Mouse (Mus musculus) spleen, postnatal 4 days (tissue): Measurements from ENCODE around the gene Twf1.

Experiments used
- DNase-seq, 2 experiments: peaks; one replicate each; pipeline ENCODE4 v3.0.0; 2022; ENCODE audit warnings: low spot score in 2 of 2

The Twf1 gene

GRCm38 (mm10) chr15:94589219-94590075, at the start of gene Twf1:
Twf1 (minus strand) TSS chr15:94589889.
- DNase-seq = peak; percentile 98

- DNase-seq = no peak
Measured at GRCm38 (mm10) chr15:94639126-94639525, 49.4 kb upstream of the Twf1 start.

DNA sequence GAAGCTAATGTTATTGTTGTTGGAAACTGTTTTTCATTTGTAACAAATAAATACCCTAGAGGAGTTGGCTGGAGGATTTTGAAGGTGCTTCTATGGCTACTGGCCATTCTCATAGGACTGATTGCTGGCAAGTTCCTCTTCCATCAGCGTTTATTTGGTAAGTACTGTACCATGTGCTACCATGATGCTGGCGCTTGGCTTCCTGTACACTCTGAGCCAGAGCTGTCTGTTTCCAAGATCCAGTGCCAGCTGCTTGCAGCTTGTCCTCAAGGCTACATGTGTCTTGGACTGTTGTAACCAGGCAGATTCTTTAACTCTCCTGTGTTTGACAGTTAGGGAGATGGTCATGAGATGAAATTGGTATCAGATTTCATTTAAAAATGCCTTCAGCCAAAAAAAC, 48.5 kb upstream of the Twf1 start:
- DNase-seq = no peak

DNA sequence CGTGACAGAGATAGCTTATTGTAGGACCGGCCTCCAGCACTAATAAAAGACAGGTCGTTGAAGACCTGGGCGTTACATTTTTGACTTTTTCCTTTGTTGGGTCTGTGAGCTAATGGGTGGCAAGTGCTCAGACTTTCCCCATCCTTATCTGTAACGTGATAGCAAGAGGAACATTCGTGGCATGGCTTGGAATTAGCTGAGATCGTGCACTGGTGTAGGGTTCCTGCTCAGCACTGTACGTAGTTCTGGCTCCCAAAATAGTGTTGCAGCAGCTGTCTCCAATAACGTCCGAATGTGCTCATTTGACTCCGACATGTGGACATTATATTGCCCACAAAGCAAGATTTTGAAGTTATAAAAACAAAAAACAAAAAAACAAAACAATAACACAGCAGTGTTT, 44.8 kb upstream of the Twf1 start:
- DNase-seq = no peak

- no peak for DNase-seq
Measured at GRCm38 (mm10) chr15:94630553-94630952, 40.9 kb upstream of the Twf1 start.

GRCm38 (mm10) chr15:94628830-94629601, 39.3 kb upstream of the Twf1 start, which contains the start of gene Tmem117:
Tmem117 (plus strand) TSS chr15:94629232.
- DNase-seq = no peak

- no peak for DNase-seq
Measured at GRCm38 (mm10) chr15:94628463-94628829, 38.8 kb upstream of the Twf1 start.

GRCm38 (mm10) chr15:94620909-94621308, 31.2 kb upstream of the Twf1 start:
- no peak for DNase-seq

- no peak for DNase-seq
Measured at GRCm38 (mm10) chr15:94616036-94616435, 26.3 kb upstream of the Twf1 start.

DNA sequence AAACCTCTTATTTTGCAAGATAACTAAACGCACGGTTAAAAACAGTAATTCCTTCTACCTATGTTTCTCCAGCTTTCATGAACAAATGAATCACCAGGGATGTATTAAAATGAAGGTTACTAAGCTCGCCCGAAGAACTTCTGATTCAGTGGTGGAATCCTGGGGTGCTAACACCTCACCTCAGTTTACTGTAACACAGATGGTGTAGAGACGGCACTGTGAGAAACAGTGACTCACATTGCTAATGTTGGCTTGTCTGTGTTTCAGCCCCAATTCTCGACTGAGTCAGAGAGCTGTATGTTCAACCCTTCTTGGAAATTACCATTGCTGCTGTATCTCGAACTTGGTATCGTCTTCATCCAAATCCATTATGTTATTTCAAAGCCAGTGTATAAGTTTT, 18.1 kb upstream of the Twf1 start:
- no peak for DNase-seq

GRCm38 (mm10) chr15:94602441-94602840, 12.8 kb upstream of the Twf1 start:
- DNase-seq = no peak

DNA sequence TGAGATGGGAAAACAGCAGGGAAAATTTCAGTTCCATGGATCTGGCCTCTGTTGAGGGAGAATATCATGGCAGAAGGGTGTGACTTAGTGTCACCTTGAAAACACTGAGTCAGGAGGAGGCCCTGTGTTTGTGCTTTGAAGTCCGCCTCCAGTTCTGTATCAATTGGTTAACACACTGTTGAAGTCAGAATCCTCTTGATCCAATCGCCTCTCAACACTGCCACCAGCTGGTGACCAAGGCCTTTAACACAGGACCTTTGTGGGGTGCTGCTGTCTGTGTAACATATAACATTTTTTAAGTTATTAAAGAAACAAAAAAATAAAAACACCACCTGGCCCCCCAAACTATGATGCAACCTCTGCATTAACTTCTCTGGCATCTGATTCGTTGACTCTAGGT, 11.7 kb upstream of the Twf1 start:
- DNase-seq = peak in 1 of 2 experiments; percentile 27

- DNase-seq = no peak
Measured at GRCm38 (mm10) chr15:94600145-94600707, 10.5 kb upstream of the Twf1 start.

GRCm38 (mm10) chr15:94593586-94593985, 3.9 kb upstream of the Twf1 start:
- no peak for DNase-seq

DNA sequence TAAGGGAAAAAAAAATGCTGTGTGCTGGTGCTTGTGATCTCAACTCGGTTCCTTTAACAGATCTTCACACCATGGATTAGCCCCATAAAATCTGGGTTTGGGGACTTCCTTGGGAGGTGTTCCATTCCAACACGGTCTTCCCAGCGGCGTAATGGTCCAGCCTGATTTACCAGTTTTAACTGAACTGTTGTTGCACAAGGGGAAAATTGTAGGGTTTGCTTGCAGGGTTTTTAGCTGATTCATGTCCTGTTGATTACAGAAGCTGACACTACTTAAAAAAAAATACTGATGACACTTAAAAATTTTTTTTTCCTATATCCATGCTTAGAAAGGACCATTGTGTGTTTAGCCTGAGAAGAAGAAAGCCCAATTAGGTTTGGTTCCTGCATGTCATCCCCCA, 1.7 kb upstream of the Twf1 start:
- no peak for DNase-seq

DNA sequence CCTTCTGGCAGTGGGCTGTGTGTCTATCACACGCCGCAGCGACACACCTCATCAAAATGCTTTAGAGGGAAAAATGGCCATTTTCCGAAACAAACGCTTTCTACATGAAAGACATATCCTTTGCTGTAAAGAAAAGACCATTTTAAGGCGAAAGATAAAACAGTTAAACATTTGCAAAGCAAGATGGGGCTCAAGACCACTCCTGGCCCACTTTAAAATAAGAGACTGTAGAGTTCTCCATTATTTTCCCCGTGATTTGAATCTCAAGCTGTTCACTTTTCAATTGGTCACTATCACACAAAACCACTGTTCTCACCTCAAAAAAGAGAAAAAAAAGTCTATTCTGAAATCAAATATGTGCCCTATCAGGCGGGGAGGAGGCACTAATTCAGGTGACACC, 394 bp upstream of the Twf1 start:
- no peak for DNase-seq

GRCm38 (mm10) chr15:94587826-94588715, 1.6 kb downstream of the Twf1 start:
- peak in 1 of 2 experiments; percentile 41 for DNase-seq

DNA sequence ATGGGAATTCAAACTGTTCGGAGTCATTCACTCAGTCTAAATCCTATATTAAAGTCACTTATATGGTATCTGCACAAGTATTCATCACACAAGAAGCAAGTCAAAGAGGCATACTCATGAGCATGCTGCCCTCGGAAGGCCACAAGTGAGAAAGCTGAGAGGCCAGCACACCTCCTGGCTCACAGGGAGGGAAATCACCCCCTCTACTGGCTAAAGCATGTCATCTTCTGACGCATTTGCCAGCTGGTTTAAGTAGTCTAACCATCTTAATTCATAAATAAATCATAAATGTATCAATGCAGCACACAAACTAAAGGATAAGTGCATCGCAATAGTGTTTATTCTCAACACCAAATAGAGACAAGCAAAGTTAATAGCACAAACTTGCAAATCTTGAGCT, 5.0 kb downstream of the Twf1 start:
- DNase-seq = no peak

DNA sequence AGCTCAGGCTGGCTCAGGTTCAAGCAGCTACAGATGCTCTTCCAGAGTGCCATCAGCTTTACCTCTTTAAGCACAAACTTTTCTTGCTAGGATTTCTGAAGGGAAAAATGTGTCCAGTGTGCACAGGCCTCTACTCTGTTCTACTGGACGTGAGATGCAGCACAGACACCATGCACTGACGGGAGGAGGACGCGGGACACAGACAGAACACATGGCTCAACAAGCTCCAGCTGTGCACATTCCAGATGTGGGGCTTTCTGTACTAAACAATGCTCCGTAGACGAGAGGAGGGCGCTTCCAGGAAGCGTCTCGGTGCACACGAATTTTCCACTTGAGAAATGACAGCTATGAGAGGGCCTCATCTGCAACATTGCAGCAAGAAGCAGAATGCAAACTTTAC, 6.5 kb downstream of the Twf1 start:
- DNase-seq = no peak

GRCm38 (mm10) chr15:94582000-94582593, 7.6 kb downstream of the Twf1 start:
- DNase-seq = no peak

- no peak for DNase-seq
Measured at GRCm38 (mm10) chr15:94574566-94575268, 15.0 kb downstream of the Twf1 start.
